Mouse (Mus musculus) CD8-positive naive resting alpha-beta T cell, adult 2 months (primary cell): ENCODE data around the gene Fkbp3.

Experiments
- DNase-seq, 2 experiments: peaks; one replicate each; pipeline ENCODE4 v3.0.0; 2022; ENCODE audit warnings: low read depth in 2 of 2, low spot score in 2 of 2

Gene Fkbp3

GRCm38 (mm10) chr12:65036190-65036870 is 37.5 kb downstream of the Fkbp3 start, which contains the start of gene Prpf39:
TSS of gene Prpf39 (plus strand) at chr12:65036333.
- DNase-seq, result peak; percentile 81 to 83

- no peak for DNase-seq
Observed at GRCm38 (mm10) chr12:65035839-65036189, 38.0 kb downstream of the Fkbp3 start.

GRCm38 (mm10) chr12:65022842-65023241 is 51.0 kb downstream of the Fkbp3 start:
- no peak for DNase-seq
